Mouse (Mus musculus) adrenal gland, adult (tissue): Measurements from ENCODE around the gene Uqcc1.
A peak's percentile ranks its signal among the peaks of the same experiment; 100 is the strongest.
"Not testable (repeated sequence)": the region's sequence is repeated elsewhere in the genome, so short reads cannot be mapped to it uniquely, and the experiment has no call there.

Experiments
- DNase-seq, 2 experiments: peaks; one replicate each; pipeline ENCODE4 v3.0.0; 2022 to 2023; ENCODE audit warnings: low spot score in 1 of 2; ENCODE audit not compliant: inconsistent age in 2 of 2

The Uqcc1 gene

GRCm38 (mm10) chr2:155939897-155940529 lies 9.9 kb upstream of the Uqcc1 start:
- peak in 1 of 2 experiments; percentile 31 for DNase-seq

DNA sequence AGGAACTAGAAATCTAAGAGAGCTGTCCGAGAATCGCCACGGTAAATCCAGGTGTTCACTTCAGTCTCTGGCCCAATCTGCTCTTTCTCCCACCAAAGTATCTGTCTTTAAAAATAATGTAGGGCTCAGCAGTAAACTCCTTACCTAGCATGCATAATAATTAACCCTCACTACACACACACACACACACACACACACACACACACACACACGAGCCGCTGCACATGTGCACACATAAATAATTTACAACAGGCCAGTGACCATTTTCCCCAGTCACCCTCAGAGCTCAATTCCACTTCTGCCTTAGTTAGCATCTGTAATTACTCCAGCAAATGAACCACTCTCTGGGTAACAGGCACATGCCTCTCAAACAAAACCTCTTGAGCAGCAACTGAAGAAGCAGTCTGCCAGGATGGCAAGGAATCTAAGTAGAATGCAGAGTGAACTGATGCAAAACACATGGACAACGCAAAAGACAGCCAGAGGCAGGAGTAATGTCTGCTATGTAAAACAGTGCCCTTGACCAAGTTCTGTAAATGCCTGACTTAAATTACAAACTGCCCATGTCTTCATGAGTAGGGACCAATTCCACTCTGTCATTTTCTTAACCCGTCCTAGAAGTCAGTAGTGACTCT lies 1.3 kb downstream of the Uqcc1 start:
- DNase-seq: no peak

- not testable (repeated sequence) for DNase-seq
Observed at GRCm38 (mm10) chr2:155925213-155925612, 4.9 kb downstream of the Uqcc1 start.

- no peak for DNase-seq
Observed at GRCm38 (mm10) chr2:155923143-155923542, 7.0 kb downstream of the Uqcc1 start.

DNA sequence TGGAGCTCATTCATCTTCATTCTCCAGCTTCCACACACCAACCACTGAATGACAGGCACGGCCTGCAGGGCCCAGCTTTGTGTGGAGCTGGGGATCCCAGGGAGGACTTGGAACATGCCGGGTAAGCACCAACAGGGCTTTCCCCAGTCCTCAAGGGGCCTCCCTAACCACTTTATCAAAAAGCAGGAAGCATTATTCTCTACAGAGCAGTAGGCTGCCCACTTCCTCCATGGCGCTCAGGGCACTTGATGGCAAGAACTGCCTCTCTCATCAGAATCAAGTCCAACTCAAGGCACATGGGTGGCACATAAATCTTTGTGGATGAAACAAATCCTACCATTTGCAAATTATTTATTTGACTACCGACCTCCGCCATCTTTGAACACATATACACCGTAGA lies 15.4 kb downstream of the Uqcc1 start:
- DNase-seq: no peak

DNA sequence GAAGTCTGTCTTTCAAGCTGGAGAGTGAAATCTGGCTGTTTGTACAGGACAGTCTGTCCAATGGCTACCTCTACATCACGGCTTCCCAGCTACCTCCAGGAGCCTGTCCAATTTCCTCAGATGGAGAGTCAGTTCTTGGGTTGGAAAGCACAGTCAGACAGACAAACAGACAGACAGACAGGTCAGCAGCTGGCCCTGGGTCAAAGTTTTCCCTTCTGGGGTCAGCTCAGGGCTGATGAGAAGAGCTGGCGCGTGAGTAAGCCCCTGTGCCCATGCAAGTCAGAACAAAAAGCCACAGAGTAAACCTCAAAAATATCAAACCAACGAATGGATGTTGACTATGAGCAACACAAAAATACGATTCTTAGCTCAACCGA lies 26.5 kb downstream of the Uqcc1 start:
- no peak for DNase-seq

GRCm38 (mm10) chr2:155902989-155903631 lies 27.0 kb downstream of the Uqcc1 start:
- DNase-seq: peak in 1 of 2 experiments; percentile 43

DNA sequence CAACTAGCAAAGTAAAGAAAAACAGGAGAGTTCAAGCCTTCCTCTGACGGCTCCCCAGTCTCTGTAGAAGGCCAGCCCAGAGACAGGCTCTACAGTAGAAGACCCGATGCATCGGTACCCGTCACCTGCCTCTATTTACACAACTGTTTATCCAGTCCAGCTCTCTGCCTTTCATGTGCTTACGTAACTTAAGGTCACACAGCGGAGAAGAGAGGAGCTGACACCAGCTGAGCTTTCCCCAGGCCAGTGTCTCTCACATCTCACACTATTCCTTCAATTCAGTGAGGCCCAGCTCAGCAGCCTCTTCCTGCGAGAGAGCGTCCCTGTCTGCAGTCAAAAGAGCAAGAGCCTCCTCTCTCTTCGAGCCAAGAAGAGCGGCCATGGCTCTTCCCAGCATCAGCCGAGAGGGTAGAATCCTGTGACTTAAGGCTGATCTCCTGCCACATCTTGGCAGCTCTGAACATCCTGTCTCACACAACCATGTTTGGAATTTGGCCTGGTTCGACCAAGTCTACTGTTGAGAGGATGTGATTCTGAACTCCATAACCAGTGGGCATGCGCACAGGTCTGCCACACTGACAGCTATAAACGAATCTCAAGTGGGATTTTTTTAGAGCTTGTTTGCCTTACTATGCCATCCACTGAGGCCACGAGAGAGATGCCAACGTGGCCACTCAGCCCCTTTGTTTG lies 34.9 kb downstream of the Uqcc1 start:
- no peak for DNase-seq

GRCm38 (mm10) chr2:155894307-155895045 lies 35.6 kb downstream of the Uqcc1 start:
- no peak for DNase-seq

DNA sequence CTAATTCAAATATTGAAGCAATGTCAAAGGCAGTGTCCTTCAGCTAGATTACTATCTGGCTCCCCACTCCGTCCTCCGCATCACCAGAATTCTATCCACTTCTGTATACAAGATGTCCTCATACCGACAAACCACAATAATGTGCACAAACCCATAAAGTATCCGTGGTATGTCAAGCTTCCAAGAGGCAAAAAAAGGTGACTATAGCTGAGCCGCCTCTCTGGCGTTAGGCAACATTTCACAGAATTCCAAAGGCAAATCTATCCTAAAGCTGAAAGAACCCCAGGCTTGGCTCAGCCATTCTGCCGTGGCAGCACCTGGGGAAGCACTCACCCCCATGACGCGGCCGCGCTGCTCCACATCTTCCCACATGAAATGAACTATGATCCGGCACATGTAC lies 43.3 kb downstream of the Uqcc1 start:
- DNase-seq: no peak

- DNase-seq: peak in 1 of 2 experiments; percentile 62
Observed at GRCm38 (mm10) chr2:155885271-155885697, 44.8 kb downstream of the Uqcc1 start.

DNA sequence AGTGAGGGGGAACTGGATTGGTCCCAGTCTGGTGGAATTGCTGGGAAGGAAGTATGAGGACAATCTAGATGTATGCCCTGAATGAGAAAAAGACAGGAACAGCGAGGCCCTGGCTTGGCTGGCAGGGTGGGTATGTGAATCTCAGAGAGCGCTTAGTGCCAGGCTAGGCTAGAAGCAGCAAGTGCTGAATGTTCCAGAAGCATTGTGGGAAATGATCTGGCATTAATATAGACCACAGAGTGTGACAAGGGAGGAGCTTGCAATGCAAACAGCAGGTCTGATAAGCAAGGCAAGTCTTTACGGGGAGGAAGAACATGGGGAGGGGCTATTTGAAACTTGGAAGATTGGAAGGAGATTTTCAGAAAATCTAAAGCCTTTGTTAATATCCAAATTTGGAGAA lies 48.0 kb downstream of the Uqcc1 start:
- no peak for DNase-seq

- peak; percentile 52 to 86 for DNase-seq
Observed at GRCm38 (mm10) chr2:155878964-155879876, 50.9 kb downstream of the Uqcc1 start.

GRCm38 (mm10) chr2:155873636-155874035 lies 56.5 kb downstream of the Uqcc1 start:
- no peak for DNase-seq

DNA sequence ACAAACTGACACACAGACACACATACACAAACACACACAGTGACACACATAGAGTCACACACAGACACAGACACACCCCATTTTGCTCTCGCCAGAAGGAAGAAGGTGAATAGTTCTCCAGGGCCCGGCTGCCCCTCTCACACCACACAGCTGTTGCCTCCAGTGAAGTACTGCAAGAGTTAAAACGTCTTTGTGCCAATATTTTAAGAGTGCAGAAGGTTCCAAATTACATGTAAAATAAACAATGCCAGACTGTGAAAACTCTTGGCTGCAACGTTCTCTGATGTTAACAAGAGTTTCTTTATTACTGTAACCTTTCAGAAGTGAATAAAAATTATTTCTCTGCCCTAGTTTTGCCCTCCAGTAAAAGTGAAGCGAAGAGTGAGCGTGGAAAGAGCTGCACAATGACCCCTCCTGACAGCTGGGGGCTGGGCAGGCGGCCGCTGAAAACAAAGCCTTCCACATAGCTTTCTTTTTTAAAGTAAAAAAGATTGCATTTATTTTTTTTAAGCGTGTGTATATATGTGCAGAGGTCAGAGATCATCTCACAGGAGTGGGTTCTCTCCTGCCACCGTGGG lies 57.1 kb downstream of the Uqcc1 start:
- DNase-seq: no peak

DNA sequence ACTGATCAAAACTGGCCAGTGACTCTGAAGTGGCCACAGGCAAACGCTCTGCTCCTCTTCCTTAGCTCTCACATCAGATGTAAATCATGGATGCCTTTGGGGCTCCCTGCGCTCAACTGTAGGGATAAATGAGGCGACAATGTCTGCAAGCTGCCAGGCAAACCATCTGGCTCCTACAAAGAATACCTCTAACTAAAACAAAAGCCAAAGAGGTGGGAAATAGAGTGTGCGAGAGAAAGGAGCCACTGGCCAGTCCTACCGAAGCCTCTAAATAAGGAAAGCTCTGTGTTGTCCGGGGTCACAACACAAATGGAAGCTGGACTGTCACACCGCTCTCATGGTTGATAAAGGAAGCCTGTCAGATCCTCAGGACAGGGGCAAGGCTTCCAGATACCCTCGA lies 57.6 kb downstream of the Uqcc1 start:
- no peak for DNase-seq

- no peak for DNase-seq
Observed at GRCm38 (mm10) chr2:155869772-155870171, 60.3 kb downstream of the Uqcc1 start.

GRCm38 (mm10) chr2:155868320-155868719 lies 61.8 kb downstream of the Uqcc1 start:
- no peak for DNase-seq

DNA sequence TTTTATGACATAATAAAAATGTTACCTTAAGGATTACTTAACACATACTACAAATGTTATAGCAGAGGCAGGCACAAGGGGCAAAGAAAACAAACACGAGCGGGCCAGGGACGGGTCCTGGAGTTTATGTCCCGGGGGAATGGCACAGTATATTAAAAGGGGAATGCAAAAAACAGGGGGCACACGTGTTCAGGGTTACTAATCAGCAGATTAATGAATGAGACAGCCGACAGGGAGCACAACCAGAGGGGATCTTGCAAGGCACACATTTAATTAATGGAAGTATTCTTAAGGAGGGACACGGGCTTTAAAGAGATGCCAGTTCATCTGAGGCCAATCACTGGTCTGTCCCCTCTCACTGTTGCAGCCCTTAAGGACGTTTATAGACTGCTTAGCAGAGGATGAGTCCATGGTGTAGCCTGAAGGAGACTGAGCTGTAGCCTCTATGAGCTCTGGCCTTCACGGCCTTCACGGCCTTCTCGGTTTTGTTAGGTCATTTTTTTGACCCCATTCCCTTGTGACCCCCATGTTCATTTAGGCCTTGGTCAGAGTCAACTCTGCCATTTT lies 66.7 kb downstream of the Uqcc1 start:
- DNase-seq: no peak
